Mouse (Mus musculus) heart, embryonic 10.5 days (tissue): ENCODE results near the gene Hist1h4b. TPM values are rescaled to one million over a fixed set of nuclear protein-coding genes. Genes with fewer than 3 reads are reported as not detected.
"Not testable (repeated sequence)": the region's sequence is repeated elsewhere in the genome, so short reads cannot be mapped to it uniquely, and the experiment has no call there.

Source experiments
- DNase-seq: peaks from one replicate; pipeline ENCODE4 v3.0.0-alpha.2; 2017; ENCODE audit warnings: low spot score
- H3K27ac ChIP-seq: fragments of 300-500 bp; sonication (generic); 2 replicates; pipeline ENCODE4 v1.5.1; 2016; ENCODE audit warnings: mild to moderate bottlenecking
- H3K27me3 ChIP-seq: fragments of 300-500 bp; sonication (generic); 2 replicates; pipeline ENCODE4 v1.6.1; 2016; ENCODE audit warnings: mild to moderate bottlenecking; ENCODE audit not compliant: poor library complexity, insufficient read depth, severe bottlenecking
- H3K36me3 ChIP-seq: fragments of 300-500 bp; sonication (generic); 2 replicates; pipeline ENCODE4 v1.6.1; 2016; ENCODE audit warnings: mild to moderate bottlenecking, moderate library complexity
- H3K4me1 ChIP-seq: fragments of 300-500 bp; sonication (generic); 2 replicates; pipeline ENCODE4 v1.6.1; 2016; ENCODE audit warnings: mild to moderate bottlenecking
- H3K4me3 ChIP-seq: fragments of 300-500 bp; sonication (generic); 2 replicates; pipeline ENCODE4 v1.5.1; 2016; ENCODE audit warnings: mild to moderate bottlenecking, moderate library complexity
- H3K9me3 ChIP-seq: fragments of 300-500 bp; sonication (generic); 2 replicates; pipeline ENCODE4 v1.6.1; 2016; ENCODE audit warnings: mild to moderate bottlenecking, moderate library complexity
- WGBS: fragments of 180-500 bp; shearing (Covaris S2); methylation state at CpG from one replicate; pipeline ENCODE4 v1.1.7; 2016; 5-methylcytosine and 5-hydroxymethylcytosine counted together
- polyA plus RNA-seq: library from polyadenylated mRNA; unstranded; fragments of >200 nt; fragmentation: Nextera tagmentation; extraction: Ambion mirVana; gene quantifications from 2 replicates; pipeline ENCODE4 v1.2.1, GENCODE M21; 2016

The Hist1h4b gene
- polyA plus RNA-seq, result 3.4 and 4.4 TPM in 2 replicates

DNA sequence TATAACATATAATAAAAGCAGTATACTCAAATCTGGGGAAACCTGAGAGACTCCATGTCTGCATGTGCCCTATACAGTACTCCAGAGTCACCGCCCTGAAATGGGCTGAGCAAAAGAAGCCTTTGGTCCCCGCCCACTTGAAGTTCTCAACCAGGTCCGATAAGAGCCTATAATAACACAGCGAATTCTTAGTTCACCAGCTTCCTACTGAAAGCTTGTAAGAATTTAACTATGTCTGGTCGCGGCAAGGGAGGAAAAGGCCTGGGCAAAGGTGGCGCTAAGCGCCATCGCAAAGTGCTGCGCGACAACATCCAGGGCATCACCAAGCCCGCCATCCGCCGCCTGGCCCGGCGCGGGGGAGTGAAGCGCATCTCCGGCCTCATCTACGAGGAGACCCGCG is at the start of gene Hist1h4b:
Gene Hist1h4b, plus strand, starts transcription at position 224 of the 400 bp plus-strand sequence.
- DNase-seq, result peak; percentile 95
- H3K4me1 ChIP-seq, result peaks cover 13% of the 10 kb centered on the region
- peak within 1 kb of the TSS; percentile 59 for H3K4me3 ChIP-seq
- H3K27ac ChIP-seq, result peak within 1 kb of the TSS; percentile 87
- no peaks in the 10 kb centered on the region for H3K36me3 ChIP-seq
- H3K9me3 ChIP-seq, result no peaks in the 10 kb centered on the region
- 0% methylated on average over 20 of the region's 22 CpGs for WGBS
- no peaks in the 10 kb centered on the region for H3K27me3 ChIP-seq

- H3K36me3 ChIP-seq, result no peaks in the 10 kb centered on the region
- peaks cover 28% of the 10 kb centered on the region for H3K4me1 ChIP-seq
- no peaks in the 10 kb centered on the region for H3K9me3 ChIP-seq
- 74% methylated on average over 4 of the region's 4 CpGs for WGBS
- DNase-seq, result no peak
- no peaks in the 10 kb centered on the region for H3K27me3 ChIP-seq
- no peak overlapping the region for H3K4me3 ChIP-seq
- peak overlapping the region; percentile 26; the same call in 1 of the 2 replicates for H3K27ac ChIP-seq
Measured at GRCm38 (mm10) chr13:23708041-23708440, 48.8 kb upstream of the Hist1h4b start.

DNA sequence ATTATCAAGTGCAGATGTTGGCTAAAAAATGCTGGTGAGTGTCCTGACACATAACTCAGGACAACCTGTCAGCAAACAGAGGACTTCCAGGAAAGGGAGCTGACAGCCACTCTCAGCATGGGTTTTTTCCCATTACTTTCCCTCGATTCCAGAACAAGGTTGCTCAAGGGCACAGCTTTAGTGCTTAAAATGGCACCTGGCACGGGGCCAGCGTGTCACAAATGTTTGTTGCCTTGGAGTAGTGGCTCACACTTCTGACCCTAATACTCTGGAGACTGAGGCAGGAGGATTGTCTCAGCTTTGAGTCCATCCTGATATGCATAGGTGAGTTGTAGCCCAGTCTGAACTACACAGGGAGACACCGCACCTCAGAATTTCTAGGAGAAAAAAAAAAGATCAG is 48.2 kb upstream of the Hist1h4b start:
- no peaks in the 10 kb centered on the region for H3K36me3 ChIP-seq
- peak overlapping the region; percentile 26 for H3K27ac ChIP-seq
- no peak for DNase-seq
- H3K9me3 ChIP-seq, result no peaks in the 10 kb centered on the region
- H3K27me3 ChIP-seq, result no peaks in the 10 kb centered on the region
- peaks cover 28% of the 10 kb centered on the region for H3K4me1 ChIP-seq
- no peak overlapping the region for H3K4me3 ChIP-seq
- 54% methylated on average over 4 of the region's 4 CpGs for WGBS

GRCm38 (mm10) chr13:23709714-23710373 is 47.0 kb upstream of the Hist1h4b start:
- H3K9me3 ChIP-seq, result no peaks in the 10 kb centered on the region
- H3K4me1 ChIP-seq, result peaks cover 28% of the 10 kb centered on the region
- no peaks in the 10 kb centered on the region for H3K36me3 ChIP-seq
- H3K27me3 ChIP-seq, result no peaks in the 10 kb centered on the region
- H3K27ac ChIP-seq, result peak overlapping the region; percentile 80
- peak overlapping the region; percentile 61 for H3K4me3 ChIP-seq
- 29% methylated on average over 15 of the region's 15 CpGs for WGBS
- no peak for DNase-seq

DNA sequence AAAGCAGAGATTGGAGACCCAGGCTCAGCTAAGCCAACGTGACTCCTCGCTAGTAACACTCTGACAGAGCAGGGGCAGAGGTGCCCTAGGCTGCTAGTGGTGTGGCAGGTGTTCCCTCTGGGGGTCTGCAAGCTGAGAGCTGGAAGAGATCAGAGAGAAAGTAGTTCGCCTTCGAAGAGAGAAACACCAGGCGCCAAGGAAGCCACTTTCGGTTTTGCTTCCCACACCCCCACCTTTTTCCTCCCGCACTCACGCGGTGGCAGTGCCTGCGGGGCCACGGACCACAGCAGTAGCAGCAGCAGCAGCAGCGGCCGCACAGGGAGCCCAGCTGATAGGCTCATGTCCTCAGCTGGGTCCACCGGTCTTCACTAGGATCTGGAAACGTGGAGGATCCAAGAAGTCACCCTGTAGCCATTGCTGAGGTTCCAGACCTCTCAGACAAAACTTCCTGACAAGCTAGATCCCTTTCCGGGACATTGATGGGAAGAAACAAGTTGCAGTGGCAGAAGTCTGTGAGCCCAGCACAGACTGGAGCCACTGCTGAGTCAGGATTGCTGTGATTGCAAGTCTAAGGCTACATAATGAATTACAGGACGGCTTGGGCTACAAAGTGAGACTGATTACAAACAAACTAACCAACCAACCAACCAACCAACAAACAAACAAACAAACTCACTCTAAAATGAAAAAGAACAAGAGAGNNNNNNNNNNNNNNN is 46.3 kb upstream of the Hist1h4b start, which contains the start of gene Hfe:
Gene Hfe, minus strand, starts transcription at position 481 of the 716 bp plus-strand sequence.
- Histone ChIP-seq H3K4me3 (peak within 1 kb of the TSS; percentile 61), H3K36me3 (no peaks in the 10 kb centered on the region), H3K27ac (peak within 1 kb of the TSS; percentile 80), H3K4me1 (peaks cover 28% of the 10 kb centered on the region), H3K27me3 (no peaks in the 10 kb centered on the region), H3K9me3 (no peaks in the 10 kb centered on the region)
- DNase-seq, result no peak
- 1% methylated on average over 17 of the region's 17 CpGs for WGBS

- no peak for DNase-seq
- Histone ChIP-seq H3K36me3 (no peaks in the 10 kb centered on the region), H3K27ac (no peak overlapping the region), H3K4me3 (no peak overlapping the region), H3K9me3 (no peaks in the 10 kb centered on the region), H3K4me1 (peaks cover 3% of the 10 kb centered on the region; the same call in 1 of the 2 replicates), H3K27me3 (no peaks in the 10 kb centered on the region)
- WGBS, result 61% methylated on average over 5 of the region's 5 CpGs
Measured at GRCm38 (mm10) chr13:23716261-23717042, 40.4 kb upstream of the Hist1h4b start.

- no peaks in the 10 kb centered on the region for H3K36me3 ChIP-seq
- no peak overlapping the region for H3K27ac ChIP-seq
- WGBS, result 36% methylated on average over 11 of the region's 11 CpGs
- peaks cover 3% of the 10 kb centered on the region; the same call in 1 of the 2 replicates for H3K4me1 ChIP-seq
- H3K9me3 ChIP-seq, result no peaks in the 10 kb centered on the region
- no peak for DNase-seq
- H3K4me3 ChIP-seq, result no peak overlapping the region
- H3K27me3 ChIP-seq, result no peaks in the 10 kb centered on the region
Measured at GRCm38 (mm10) chr13:23717176-23717575, 39.6 kb upstream of the Hist1h4b start.

DNA sequence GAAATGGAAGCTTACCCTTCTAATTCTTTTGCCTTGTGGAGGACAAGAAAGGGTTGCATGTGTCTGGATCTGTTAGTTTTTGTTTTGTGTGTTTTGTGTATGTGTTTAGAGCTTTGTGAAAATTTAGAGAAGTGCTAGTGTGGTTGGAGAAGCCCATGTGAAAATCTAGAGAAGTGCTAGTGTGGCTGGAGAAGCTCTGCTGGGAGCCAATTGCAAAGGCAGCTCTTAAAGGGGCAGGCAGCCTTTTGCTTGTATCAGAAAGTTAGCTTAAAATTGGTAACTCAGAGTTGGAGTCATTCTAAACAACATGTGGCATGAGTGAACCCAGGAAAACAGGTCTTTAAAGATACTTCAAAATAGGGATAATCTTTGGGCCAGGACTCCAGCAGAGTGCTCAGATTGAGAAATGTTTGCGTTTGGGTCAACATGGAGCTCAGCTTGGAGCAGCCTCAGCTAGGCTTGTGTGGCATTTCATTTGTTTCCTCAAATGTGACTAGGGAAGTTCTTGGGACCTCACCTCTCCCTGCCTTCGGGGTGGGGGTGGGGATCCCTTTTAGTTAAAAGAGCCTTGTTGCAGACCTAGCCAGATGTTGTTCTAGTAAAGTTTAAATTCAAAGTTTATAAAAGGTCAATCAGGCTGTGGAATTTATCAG is 39.1 kb upstream of the Hist1h4b start:
- H3K4me1 ChIP-seq, H3K27me3 ChIP-seq, H3K9me3 ChIP-seq, H3K27ac ChIP-seq, H3K4me3 ChIP-seq, H3K36me3 ChIP-seq, DNase-seq: not testable (repeated sequence)
- WGBS, result 11% methylated on average over 2 of the region's 2 CpGs

DNA sequence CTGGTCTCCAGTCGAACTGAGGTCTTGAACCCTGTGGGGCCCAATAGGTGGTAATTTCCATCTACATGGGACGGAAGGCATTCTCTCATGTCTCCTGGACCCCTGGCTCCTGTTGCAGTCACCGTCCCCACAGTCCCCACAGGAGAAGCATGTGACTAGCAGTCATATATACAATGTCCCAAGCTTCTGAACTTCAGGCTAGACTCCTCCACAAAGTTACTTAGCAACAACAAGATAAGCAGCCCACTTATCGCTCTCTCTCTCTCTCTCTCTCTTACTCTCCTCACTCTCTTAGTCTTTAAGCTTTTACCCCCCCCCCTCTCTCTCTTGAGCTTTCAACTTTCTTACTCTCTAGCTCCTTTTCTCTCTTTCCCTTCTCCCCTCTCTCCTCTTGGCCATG is 32.6 kb upstream of the Hist1h4b start:
- no peak for DNase-seq
- WGBS, result 42% methylated on average over 4 of the region's 4 CpGs

GRCm38 (mm10) chr13:23725213-23725612 is 31.6 kb upstream of the Hist1h4b start:
- Histone ChIP-seq H3K27ac (peak overlapping the region; percentile 73; the same call in 1 of the 2 replicates), H3K27me3 (no peaks in the 10 kb centered on the region), H3K36me3 (no peaks in the 10 kb centered on the region), H3K4me1 (peaks cover 15% of the 10 kb centered on the region), H3K4me3 (no peak overlapping the region), H3K9me3 (no peaks in the 10 kb centered on the region)
- 63% methylated on average over 1 of the region's 1 CpGs for WGBS
- DNase-seq, result no peak

More for the DNA sequence above, 32.6 kb upstream of the Hist1h4b start:
- H3K9me3 ChIP-seq, result no peaks in the 10 kb centered on the region
- H3K27ac ChIP-seq, result peak overlapping the region; percentile 73; the same call in 1 of the 2 replicates
- H3K4me3 ChIP-seq, result no peak overlapping the region
- no peaks in the 10 kb centered on the region for H3K36me3 ChIP-seq
- peaks cover 15% of the 10 kb centered on the region for H3K4me1 ChIP-seq
- no peaks in the 10 kb centered on the region for H3K27me3 ChIP-seq

- Histone ChIP-seq H3K4me3 (no peak overlapping the region), H3K9me3 (no peaks in the 10 kb centered on the region), H3K36me3 (no peaks in the 10 kb centered on the region), H3K27ac (no peak overlapping the region), H3K27me3 (no peaks in the 10 kb centered on the region), H3K4me1 (peaks cover 18% of the 10 kb centered on the region)
- no peak for DNase-seq
- WGBS, result 71% methylated on average over 18 of the region's 18 CpGs
Measured at GRCm38 (mm10) chr13:23728472-23729191, 28.2 kb upstream of the Hist1h4b start.

GRCm38 (mm10) chr13:23729192-23729525 is 27.7 kb upstream of the Hist1h4b start:
- H3K27me3 ChIP-seq, result no peaks in the 10 kb centered on the region
- H3K4me1 ChIP-seq, result peaks cover 13% of the 10 kb centered on the region
- H3K36me3 ChIP-seq, result no peaks in the 10 kb centered on the region
- no peak overlapping the region for H3K4me3 ChIP-seq
- 91% methylated on average over 9 of the region's 9 CpGs for WGBS
- DNase-seq, result no peak
- no peak overlapping the region for H3K27ac ChIP-seq
- H3K9me3 ChIP-seq, result no peaks in the 10 kb centered on the region
